Mouse (Mus musculus): ENCODE measurements around the gene Sun1. TPM values are rescaled to one million over a fixed set of nuclear protein-coding genes. Genes with fewer than 3 reads are reported as not detected.

Gene Sun1
- polyA plus RNA-seq, 1 experiment from 2014 or later = 44.1 TPM

DNA sequence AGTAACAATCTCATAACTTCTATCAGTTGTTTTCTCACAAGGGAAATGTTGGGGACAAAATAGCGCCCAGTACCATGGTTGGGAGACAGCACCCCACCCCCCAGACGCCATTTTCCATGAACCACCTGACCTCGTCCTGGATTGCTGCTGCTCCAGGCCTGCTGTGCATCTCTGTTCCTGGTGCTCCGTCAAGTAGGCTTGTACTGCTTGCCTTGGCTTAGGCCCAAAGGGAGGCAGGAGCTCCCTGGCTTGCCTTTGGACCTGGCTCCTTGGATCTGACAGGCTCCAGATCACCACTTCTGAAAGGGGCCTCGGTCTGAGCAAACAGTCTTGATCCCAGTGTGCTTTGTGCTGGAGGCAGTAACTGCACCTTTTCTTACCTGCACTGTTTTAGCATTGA is 59.4 kb downstream of the Sun1 start:
- H3K4me3 ChIP-seq (replicated peaks; ENCODE audit: low read length) = no peak overlapping the region
- H3K27ac ChIP-seq = no peak overlapping the region
- ATAC-seq (ENCODE audit: low FRiP score) (no peak), DNase-seq (ENCODE audit: low spot score) (no peak)
- H3K36me3 ChIP-seq (replicated peaks; ENCODE audit: control insufficient read depth, insufficient read depth) = peaks cover 53% of the 10 kb centered on the region
- H3K9me3 ChIP-seq (ENCODE audit: control insufficient read depth, low read length) = no peaks in the 10 kb centered on the region
- no peaks in the 10 kb centered on the region for H3K27me3 ChIP-seq (ENCODE audit: control insufficient read depth, insufficient read depth, low read length)
- no peak overlapping the region for H3K9ac ChIP-seq
- 91% methylated on average over 5 of the region's 5 CpGs for WGBS
- no peaks in the 10 kb centered on the region for H3K4me1 ChIP-seq (replicated peaks; ENCODE audit: control insufficient read depth, insufficient read depth, low read length)
- no peak overlapping the region for H3K4me2 ChIP-seq (replicated peaks)

GRCm38 (mm10) chr5:139261403-139261802 is 61.0 kb downstream of the Sun1 start:
- Histone ChIP-seq H3K9ac (no peak overlapping the region), H3K9me3 (ENCODE audit: control insufficient read depth, low read length) (no peaks in the 10 kb centered on the region), H3K36me3 (replicated peaks; ENCODE audit: control insufficient read depth, insufficient read depth) (peaks cover 69% of the 10 kb centered on the region), H3K4me2 (replicated peaks) (no peak overlapping the region), H3K27ac (no peak overlapping the region), H3K4me1 (replicated peaks; ENCODE audit: control insufficient read depth, insufficient read depth, low read length) (no peaks in the 10 kb centered on the region), H3K27me3 (ENCODE audit: control insufficient read depth, insufficient read depth, low read length) (no peaks in the 10 kb centered on the region), H3K4me3 (replicated peaks; ENCODE audit: low read length) (no peak overlapping the region)
- 94% methylated on average over 4 of the region's 4 CpGs for WGBS
- no peak for DNase-seq (ENCODE audit: low spot score)
- ATAC-seq (ENCODE audit: low FRiP score) = no peak

DNA sequence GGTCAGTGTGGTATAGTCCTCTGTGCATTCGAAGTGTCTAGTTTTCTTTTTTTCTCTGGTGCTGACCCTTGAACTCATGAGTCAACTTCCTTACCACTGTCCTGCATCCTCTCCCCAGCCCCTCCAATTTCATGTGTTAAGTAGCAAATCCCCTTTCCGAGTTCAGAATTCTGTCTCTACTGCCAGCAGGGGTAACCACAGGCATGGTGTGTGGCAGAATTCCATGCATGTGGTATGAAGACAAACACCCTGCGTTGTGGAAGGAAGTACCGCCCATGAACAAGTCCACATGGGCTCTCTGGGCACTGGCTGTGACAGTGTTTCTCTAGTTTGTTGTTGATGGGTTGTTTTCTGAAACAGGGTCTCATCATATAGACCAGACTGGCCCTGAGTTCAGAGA is 67.2 kb downstream of the Sun1 start:
- no peaks in the 10 kb centered on the region for H3K9me3 ChIP-seq (ENCODE audit: control insufficient read depth, low read length)
- H3K27ac ChIP-seq = no peak overlapping the region
- H3K36me3 ChIP-seq (replicated peaks; ENCODE audit: control insufficient read depth, insufficient read depth) = peaks cover 63% of the 10 kb centered on the region
- H3K27me3 ChIP-seq (ENCODE audit: control insufficient read depth, insufficient read depth, low read length) = no peaks in the 10 kb centered on the region
- H3K4me2 ChIP-seq (replicated peaks) = no peak overlapping the region
- no peaks in the 10 kb centered on the region for H3K4me1 ChIP-seq (replicated peaks; ENCODE audit: control insufficient read depth, insufficient read depth, low read length)
- no peak overlapping the region for H3K9ac ChIP-seq
- WGBS = 93% methylated on average over 4 of the region's 4 CpGs
- DNase-seq (ENCODE audit: low spot score) (no peak), ATAC-seq (ENCODE audit: low FRiP score) (no peak)
- H3K4me3 ChIP-seq (replicated peaks; ENCODE audit: low read length) = no peak overlapping the region

DNA sequence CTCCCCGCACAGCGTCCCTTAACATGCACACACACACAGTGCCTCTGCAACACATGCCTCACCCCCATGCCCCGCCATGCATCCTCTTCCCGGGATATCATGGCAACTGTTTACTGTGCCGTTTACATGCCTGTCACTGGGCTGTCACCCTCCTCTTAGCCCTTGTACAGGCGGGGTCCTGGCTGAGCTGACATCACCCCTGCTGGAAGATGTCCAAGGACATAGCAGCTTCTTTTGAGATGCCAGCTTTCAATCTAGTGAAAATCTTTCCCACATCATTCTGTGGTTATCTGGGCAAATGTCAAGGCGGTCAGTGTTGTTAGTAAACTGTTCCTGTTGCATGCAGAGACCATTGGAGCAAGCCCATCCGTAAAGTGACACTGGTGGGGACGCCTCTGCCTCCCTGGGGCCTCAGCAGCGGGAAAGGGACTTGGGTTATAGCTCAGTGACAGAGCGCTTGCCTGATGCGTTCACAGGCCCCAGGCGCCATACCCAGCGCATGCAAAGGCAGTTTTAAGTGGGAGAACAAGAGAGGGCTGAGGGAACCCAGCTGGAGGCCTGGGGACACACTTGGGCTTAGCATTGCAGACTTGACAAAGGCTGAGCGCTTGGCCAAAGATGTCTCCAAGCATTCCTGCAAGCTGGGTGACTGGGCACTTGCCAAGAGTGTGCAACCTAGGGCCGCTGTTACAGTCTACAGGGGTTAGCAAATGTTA is 70.5 kb downstream of the Sun1 start:
- H3K36me3 ChIP-seq (replicated peaks; ENCODE audit: control insufficient read depth, insufficient read depth) = peaks cover 30% of the 10 kb centered on the region
- no peaks in the 10 kb centered on the region for H3K4me1 ChIP-seq (replicated peaks; ENCODE audit: control insufficient read depth, insufficient read depth, low read length)
- H3K27me3 ChIP-seq (ENCODE audit: control insufficient read depth, insufficient read depth, low read length) = no peaks in the 10 kb centered on the region
- H3K9me3 ChIP-seq (ENCODE audit: control insufficient read depth, low read length) = no peaks in the 10 kb centered on the region
- 59% methylated on average over 16 of the region's 16 CpGs for WGBS
- H3K4me3 ChIP-seq (replicated peaks; ENCODE audit: low read length) = no peak overlapping the region
- ATAC-seq (ENCODE audit: low FRiP score) (no peak), DNase-seq (ENCODE audit: low spot score) (no peak)
- no peak overlapping the region for H3K9ac ChIP-seq
- H3K27ac ChIP-seq = no peak overlapping the region
- no peak overlapping the region for H3K4me2 ChIP-seq (replicated peaks)

GRCm38 (mm10) chr5:139271994-139272554 is 71.6 kb downstream of the Sun1 start:
- no peak for DNase-seq (ENCODE audit: low spot score)

DNA sequence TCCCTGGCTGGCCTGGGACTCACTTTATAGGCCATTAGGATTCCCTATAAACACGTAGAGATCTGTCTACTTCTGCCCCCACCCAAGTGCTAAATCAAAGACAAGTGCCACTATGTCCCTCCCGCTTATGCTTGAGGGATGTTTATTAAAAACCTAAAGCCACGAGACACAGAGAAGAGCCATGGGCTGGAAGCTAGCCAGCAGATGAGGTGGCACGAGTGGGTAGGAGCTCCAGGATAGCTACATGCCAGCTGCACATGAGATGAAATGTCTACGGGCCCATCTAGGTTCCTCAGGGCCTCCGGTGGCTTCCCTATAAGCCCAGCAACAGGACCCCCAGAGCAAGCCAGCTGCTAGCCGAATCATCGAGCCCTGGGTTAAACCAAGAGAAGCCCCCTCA is 76.8 kb downstream of the Sun1 start:
- WGBS = 84% methylated on average over 8 of the region's 8 CpGs
- ATAC-seq (ENCODE audit: low FRiP score) = no peak
- H3K27me3 ChIP-seq (ENCODE audit: control insufficient read depth, insufficient read depth, low read length) = no peaks in the 10 kb centered on the region
- H3K9ac ChIP-seq = no peak overlapping the region
- H3K27ac ChIP-seq = no peak overlapping the region
- peaks cover 8% of the 10 kb centered on the region; the same call in 1 of the 2 replicates for H3K36me3 ChIP-seq (replicated peaks; ENCODE audit: control insufficient read depth, insufficient read depth)
- no peak for DNase-seq (ENCODE audit: low spot score)
- no peaks in the 10 kb centered on the region for H3K4me1 ChIP-seq (replicated peaks; ENCODE audit: control insufficient read depth, insufficient read depth, low read length)
- H3K9me3 ChIP-seq (ENCODE audit: control insufficient read depth, low read length) = no peaks in the 10 kb centered on the region
- H3K4me3 ChIP-seq (replicated peaks; ENCODE audit: low read length) = no peak overlapping the region
- H3K4me2 ChIP-seq (replicated peaks) = no peak overlapping the region

More at GRCm38 (mm10) chr5:139271994-139272554, 71.6 kb downstream of the Sun1 start:
- Histone ChIP-seq H3K36me3 (replicated peaks; ENCODE audit: control insufficient read depth, insufficient read depth) (peaks cover 18% of the 10 kb centered on the region), H3K9me3 (ENCODE audit: control insufficient read depth, low read length) (no peaks in the 10 kb centered on the region), H3K4me2 (replicated peaks) (no peak overlapping the region), H3K27me3 (ENCODE audit: control insufficient read depth, insufficient read depth, low read length) (no peaks in the 10 kb centered on the region), H3K4me3 (replicated peaks; ENCODE audit: low read length) (no peak overlapping the region), H3K9ac (no peak overlapping the region), H3K4me1 (replicated peaks; ENCODE audit: control insufficient read depth, insufficient read depth, low read length) (no peaks in the 10 kb centered on the region), H3K27ac (no peak overlapping the region)
- no peak for ATAC-seq (ENCODE audit: low FRiP score)
- 33% methylated on average over 8 of the region's 8 CpGs for WGBS

DNA sequence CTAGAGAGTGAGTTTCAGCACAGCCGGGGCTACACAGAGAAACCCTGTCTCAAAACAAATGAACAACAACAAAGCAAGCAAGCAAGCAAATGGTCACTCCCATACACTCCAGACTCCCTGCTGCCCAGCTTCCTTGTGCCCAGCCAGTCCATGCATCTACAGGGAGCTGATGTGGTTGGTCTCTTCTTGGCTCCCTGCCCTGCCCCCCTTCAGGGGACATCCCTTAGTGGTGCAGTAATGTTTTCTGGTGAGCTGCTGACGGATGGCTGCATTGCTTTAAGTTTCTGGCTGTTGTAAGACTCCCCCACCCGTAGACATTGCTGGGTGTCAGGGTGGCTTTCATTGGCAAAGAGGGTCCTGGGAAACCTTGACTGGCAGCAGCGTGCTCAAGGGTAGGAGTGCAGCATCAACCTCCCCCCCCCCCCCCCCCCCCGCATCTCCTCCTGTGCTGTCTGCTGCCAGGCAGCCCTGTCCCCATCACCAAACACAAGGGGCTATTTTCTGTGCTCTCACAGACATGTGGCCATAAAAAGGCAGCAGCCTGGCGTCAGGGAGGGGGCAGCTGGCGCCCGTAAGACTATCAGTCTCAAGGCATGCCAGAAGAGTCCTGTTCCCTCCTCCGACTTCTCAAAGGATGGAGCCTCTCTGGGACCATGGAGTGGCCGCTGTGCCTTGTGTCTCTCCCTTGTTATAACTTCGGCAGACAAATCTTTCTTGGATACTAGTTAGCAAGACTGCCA is 81.1 kb downstream of the Sun1 start:
- Histone ChIP-seq H3K4me3 (replicated peaks; ENCODE audit: low read length) (no peak overlapping the region), H3K36me3 (replicated peaks; ENCODE audit: control insufficient read depth, insufficient read depth) (peaks cover 8% of the 10 kb centered on the region; the same call in 1 of the 2 replicates), H3K27ac (no peak overlapping the region), H3K4me2 (replicated peaks) (no peak overlapping the region), H3K9me3 (ENCODE audit: control insufficient read depth, low read length) (no peaks in the 10 kb centered on the region), H3K27me3 (ENCODE audit: control insufficient read depth, insufficient read depth, low read length) (no peaks in the 10 kb centered on the region), H3K9ac (no peak overlapping the region), H3K4me1 (replicated peaks; ENCODE audit: control insufficient read depth, insufficient read depth, low read length) (no peaks in the 10 kb centered on the region)
- DNase-seq (ENCODE audit: low spot score) = no peak
- ATAC-seq (ENCODE audit: low FRiP score) = no peak
- WGBS = 50% methylated on average over 10 of the region's 11 CpGs

GRCm38 (mm10) chr5:139282191-139282590 is 81.8 kb downstream of the Sun1 start:
- no peak overlapping the region for H3K4me3 ChIP-seq (replicated peaks; ENCODE audit: low read length)
- no peak overlapping the region for H3K27ac ChIP-seq
- H3K36me3 ChIP-seq (replicated peaks; ENCODE audit: control insufficient read depth, insufficient read depth) = peaks cover 8% of the 10 kb centered on the region; the same call in 1 of the 2 replicates
- no peak overlapping the region for H3K4me2 ChIP-seq (replicated peaks)
- DNase-seq (ENCODE audit: low spot score) (peak; percentile 91), ATAC-seq (ENCODE audit: low FRiP score) (0 out of 2 replicates have a peak, but pooled peaks have one; percentile 49)
- no peaks in the 10 kb centered on the region for H3K9me3 ChIP-seq (ENCODE audit: control insufficient read depth, low read length)
- no peak overlapping the region for H3K9ac ChIP-seq
- 7% methylated on average over 15 of the region's 15 CpGs for WGBS
- H3K27me3 ChIP-seq (ENCODE audit: control insufficient read depth, insufficient read depth, low read length) = no peaks in the 10 kb centered on the region
- no peaks in the 10 kb centered on the region for H3K4me1 ChIP-seq (replicated peaks; ENCODE audit: control insufficient read depth, insufficient read depth, low read length)

GRCm38 (mm10) chr5:139283460-139284180 is 83.2 kb downstream of the Sun1 start:
- 95% methylated on average over 14 of the region's 14 CpGs for WGBS
- H3K4me3 ChIP-seq (replicated peaks; ENCODE audit: low read length) = no peak overlapping the region
- H3K27me3 ChIP-seq (ENCODE audit: control insufficient read depth, insufficient read depth, low read length) = no peaks in the 10 kb centered on the region
- no peak for DNase-seq (ENCODE audit: low spot score)
- no peak overlapping the region for H3K9ac ChIP-seq
- no peaks in the 10 kb centered on the region for H3K4me1 ChIP-seq (replicated peaks; ENCODE audit: control insufficient read depth, insufficient read depth, low read length)
- no peak overlapping the region for H3K27ac ChIP-seq
- H3K9me3 ChIP-seq (ENCODE audit: control insufficient read depth, low read length) = no peaks in the 10 kb centered on the region
- H3K4me2 ChIP-seq (replicated peaks) = no peak overlapping the region
- peaks cover 8% of the 10 kb centered on the region; the same call in 1 of the 2 replicates for H3K36me3 ChIP-seq (replicated peaks; ENCODE audit: control insufficient read depth, insufficient read depth)
- no peak for ATAC-seq (ENCODE audit: low FRiP score)

All from hindbrain, embryonic 14.5 days (tissue).